Mouse (Mus musculus) kidney, adult 2 months (tissue): ENCODE measurements at regions not wholly inside any gene's neighbourhood (a gene's known extent, or its start where the extent isn't known, plus 50 kb on each side); places are given as distances from the start of the nearest gene placed in this dataset.

Experiments
- CTCF ChIP-seq: fragments of 200-500 bp; conservative IDR thresholded peaks from 2 replicates; pipeline ENCODE4 v1.5.1; 2011; ENCODE audit warnings: low read depth, mild to moderate bottlenecking, control low read depth, low read length, moderate library complexity, mixed read lengths; ENCODE audit not compliant: insufficient read depth, insufficient read length
- POLR2A ChIP-seq: fragments of 200-500 bp; IDR thresholded peaks from one replicate; pipeline ENCODE4 v1.6.1; 2011; ENCODE audit warnings: low read depth, low read length, control low read depth

DNA sequence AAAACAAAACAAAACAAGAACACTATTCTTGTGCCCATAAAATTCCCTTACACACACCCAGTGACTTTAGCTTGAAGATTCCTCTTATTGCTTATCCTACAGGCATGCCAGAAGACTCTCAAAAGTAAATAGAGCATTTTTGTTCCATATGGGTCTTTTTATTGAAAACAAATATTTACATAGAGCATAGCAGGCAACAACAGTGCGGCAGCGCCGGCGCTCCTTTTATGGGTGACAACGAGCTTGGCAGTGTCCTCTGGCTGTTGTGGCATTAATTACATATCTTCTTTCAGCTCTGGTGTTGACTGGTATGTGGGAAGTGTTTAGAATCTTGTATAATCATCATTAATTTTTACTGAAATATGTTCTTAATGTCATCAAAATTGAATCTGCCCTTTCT, 242.2 kb upstream of the Fbxl7 start:
- no peak for TF ChIP-seq POLR2A
- TF ChIP-seq CTCF: no peak
